Mouse (Mus musculus) layer of hippocampus, postnatal 14 days (tissue): Measurements from ENCODE around the gene Gpr87. TPM values are rescaled to one million over a fixed set of nuclear protein-coding genes. Genes with fewer than 3 reads are reported as not detected.
A peak's percentile ranks its signal among the peaks of the same experiment; 100 is the strongest.

Experiments used
- DNase-seq, 2 experiments: peaks; one replicate each; pipeline ENCODE4 v3.0.0; 2021 to 2022; ENCODE audit warnings: low spot score in 2 of 2, mixed read lengths in 1 of 2
- long read RNA-seq, 2 experiments: library from polyadenylated mRNA; stranded (forward); transcript quantifications; one replicate each; pipeline ENCODE4 v2.0.0; 2021
- total RNA-seq, 2 experiments: library from RNA; stranded (reverse); gene quantifications; 2 replicates each; pipeline ENCODE4 v1.2.3; 2021

Gpr87 gene
- not detected for total RNA-seq
- long read RNA-seq, experiment 1, result 0 reads
- long read RNA-seq, experiment 2, result 0 reads

GRCm38 (mm10) chr3:59194938-59195337 is at the start of gene Gpr87:
Gene Gpr87 (minus strand): TSS chr3:59195104.
- DNase-seq, result no peak

GRCm38 (mm10) chr3:59243384-59243783 is 48.5 kb upstream of the Gpr87 start:
- DNase-seq, result peak in 1 of 2 experiments; percentile 67

- no peak for DNase-seq
Measured at GRCm38 (mm10) chr3:59234878-59235277, 40.0 kb upstream of the Gpr87 start.

- peak in 1 of 2 experiments; percentile 45 for DNase-seq
Measured at GRCm38 (mm10) chr3:59230912-59231311, 36.0 kb upstream of the Gpr87 start.

GRCm38 (mm10) chr3:59228730-59229551 is 34.0 kb upstream of the Gpr87 start:
- DNase-seq, result peak in 1 of 2 experiments; percentile 40

- no peak for DNase-seq
Measured at GRCm38 (mm10) chr3:59227696-59228095, 32.8 kb upstream of the Gpr87 start.

GRCm38 (mm10) chr3:59225411-59225810 is 30.5 kb upstream of the Gpr87 start:
- no peak for DNase-seq

GRCm38 (mm10) chr3:59222303-59222702 is 27.4 kb upstream of the Gpr87 start:
- DNase-seq, result no peak

GRCm38 (mm10) chr3:59219326-59219725 is 24.4 kb upstream of the Gpr87 start:
- no peak for DNase-seq

- no peak for DNase-seq
Measured at GRCm38 (mm10) chr3:59217211-59217610, 22.3 kb upstream of the Gpr87 start.

GRCm38 (mm10) chr3:59212404-59212803 is 17.5 kb upstream of the Gpr87 start:
- no peak for DNase-seq

- DNase-seq, result no peak
Measured at GRCm38 (mm10) chr3:59211784-59212183, 16.9 kb upstream of the Gpr87 start.

- no peak for DNase-seq
Measured at GRCm38 (mm10) chr3:59210727-59211126, 15.8 kb upstream of the Gpr87 start, which contains the start of gene P2ry13. Gene P2ry13 (minus strand): TSS chr3:59210882.

- DNase-seq, result no peak
Measured at GRCm38 (mm10) chr3:59210089-59210488, 15.2 kb upstream of the Gpr87 start.

- peak; percentile 27 to 79 for DNase-seq
Measured at GRCm38 (mm10) chr3:59208650-59209548, 14.0 kb upstream of the Gpr87 start.

GRCm38 (mm10) chr3:59205941-59206340 is 11.0 kb upstream of the Gpr87 start:
- no peak for DNase-seq

- no peak for DNase-seq
Measured at GRCm38 (mm10) chr3:59204719-59205503, 10.0 kb upstream of the Gpr87 start.

- no peak for DNase-seq
Measured at GRCm38 (mm10) chr3:59203802-59204520, 9.1 kb upstream of the Gpr87 start.

- DNase-seq, result no peak
Measured at GRCm38 (mm10) chr3:59197329-59197948, 2.5 kb upstream of the Gpr87 start.

- no peak for DNase-seq
Measured at GRCm38 (mm10) chr3:59194099-59194498, 805 bp downstream of the Gpr87 start.
